Mouse (Mus musculus): Measurements from ENCODE around the gene Diablo. TPM values are rescaled to one million over a fixed set of nuclear protein-coding genes. Genes with fewer than 3 reads are reported as not detected.
"Not testable (repeated sequence)": the region's sequence is repeated elsewhere in the genome, so short reads cannot be mapped to it uniquely, and the experiment has no call there.

The Diablo gene
- total and polyA plus RNA-seq, 2 experiments: 31.4 to 32.8 TPM

GRCm38 (mm10) chr5:123512102-123512501 lies 11.9 kb downstream of the Diablo start:
- Histone ChIP-seq H3K27me3 (ENCODE audit: control insufficient read depth, insufficient read depth, low read length) (peaks cover 8% of the 10 kb centered on the region; the same call in 1 of the 2 replicates), H3K36me3 (ENCODE audit: control insufficient read depth, insufficient read depth, low read length) (peaks cover 9% of the 10 kb centered on the region), H3K4me3 (ENCODE audit: insufficient read depth, low read depth, low read length) (no peak overlapping the region), H3K27ac (replicated peaks; ENCODE audit: insufficient read depth, low read depth, low read length) (no peak overlapping the region), H3K4me1 (ENCODE audit: control insufficient read depth, insufficient read depth, low read length) (peaks cover 3% of the 10 kb centered on the region; the same call in 1 of the 2 replicates), H3K79me2 (ENCODE audit: control insufficient read depth, insufficient read depth, low read length) (no peaks in the 10 kb centered on the region), H3K9ac (ENCODE audit: low read depth, low read length) (no peak overlapping the region)
- TF ChIP-seq CTCF (IDR thresholded peaks at IDR 0.05; ENCODE audit: low read depth, low read length): no peak
- WGBS: 80% methylated on average over 3 of the region's 3 CpGs
- DNase-seq (ENCODE audit: extremely low read depth, low read depth, low spot score): no peak

DNA sequence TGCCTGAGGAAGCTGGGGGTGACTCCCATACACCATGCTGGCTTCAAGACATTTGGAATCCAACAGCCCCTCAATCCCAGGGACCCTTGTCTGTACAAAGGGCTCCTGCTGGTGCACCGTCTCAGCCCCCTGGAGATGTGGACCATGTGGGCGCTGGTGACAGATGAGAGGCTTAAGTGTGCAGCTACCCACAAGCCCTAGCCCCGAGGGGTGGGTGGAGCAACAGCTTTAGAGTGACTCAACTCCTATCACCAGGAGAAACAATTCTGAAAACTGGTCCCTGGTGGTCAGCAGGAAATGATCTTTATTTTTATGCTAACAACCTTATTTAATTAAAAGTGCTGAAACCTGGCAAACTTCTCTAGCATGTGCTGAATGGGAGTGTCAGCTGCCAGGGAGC lies 12.6 kb downstream of the Diablo start:
- not testable (repeated sequence) for H3K27ac ChIP-seq (replicated peaks; ENCODE audit: insufficient read depth, low read depth, low read length)

DNA sequence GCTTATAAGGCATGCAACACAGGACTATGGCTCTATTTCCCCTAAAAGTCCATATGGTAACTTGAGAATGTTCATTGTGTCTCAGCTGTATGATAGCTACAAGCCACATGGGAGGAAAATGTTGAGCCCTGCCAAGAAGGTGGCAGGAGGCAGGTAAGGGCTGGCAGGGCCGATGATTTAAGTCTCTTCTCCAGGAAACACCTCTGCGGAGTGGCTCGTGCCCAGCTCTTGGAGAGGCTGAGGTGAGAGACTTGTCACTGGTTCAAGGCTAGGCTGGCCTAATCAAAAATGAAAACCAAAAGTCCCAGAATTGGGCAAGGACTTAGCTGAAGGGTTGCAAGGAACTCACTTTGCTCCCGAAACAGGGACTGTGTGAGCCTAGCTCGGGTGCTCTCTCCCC lies 13.8 kb downstream of the Diablo start, which contains the start of gene B3gnt4:
Gene B3gnt4, plus strand, starts transcription at position 301 of the 400 bp plus-strand sequence.
- H3K4me3 ChIP-seq (ENCODE audit: insufficient read depth, low read depth, low read length): no peak within 1 kb of the TSS
- peaks cover 3% of the 10 kb centered on the region; the same call in 1 of the 2 replicates for H3K4me1 ChIP-seq (ENCODE audit: control insufficient read depth, insufficient read depth, low read length)
- H3K79me2 ChIP-seq (ENCODE audit: control insufficient read depth, insufficient read depth, low read length): no peaks in the 10 kb centered on the region
- WGBS: 83% methylated on average over 5 of the region's 5 CpGs
- H3K27me3 ChIP-seq (ENCODE audit: control insufficient read depth, insufficient read depth, low read length): peaks cover 8% of the 10 kb centered on the region; the same call in 1 of the 2 replicates
- H3K9ac ChIP-seq (ENCODE audit: low read depth, low read length): no peak within 1 kb of the TSS
- no peak for DNase-seq (ENCODE audit: extremely low read depth, low read depth, low spot score)
- no peaks in the 10 kb centered on the region for H3K36me3 ChIP-seq (ENCODE audit: control insufficient read depth, insufficient read depth, low read length)
- TF ChIP-seq POLR2A (IDR thresholded peaks at IDR 0.05; ENCODE audit: extremely low read depth, insufficient read depth, low read length) (no peak), CTCF (IDR thresholded peaks at IDR 0.05; ENCODE audit: low read depth, low read length) (no peak)
- no peak within 1 kb of the TSS for H3K27ac ChIP-seq (replicated peaks; ENCODE audit: insufficient read depth, low read depth, low read length)

More for the DNA sequence above, 12.6 kb downstream of the Diablo start:
- H3K4me3 ChIP-seq (ENCODE audit: insufficient read depth, low read depth, low read length); H3K4me1 ChIP-seq (ENCODE audit: control insufficient read depth, insufficient read depth, low read length); DNase-seq (ENCODE audit: extremely low read depth, low read depth, low spot score); H3K79me2 ChIP-seq (ENCODE audit: control insufficient read depth, insufficient read depth, low read length); H3K36me3 ChIP-seq (ENCODE audit: control insufficient read depth, insufficient read depth, low read length); H3K27me3 ChIP-seq (ENCODE audit: control insufficient read depth, insufficient read depth, low read length); H3K9ac ChIP-seq (ENCODE audit: low read depth, low read length): not testable (repeated sequence)
- 91% methylated on average over 3 of the region's 3 CpGs for WGBS

DNA sequence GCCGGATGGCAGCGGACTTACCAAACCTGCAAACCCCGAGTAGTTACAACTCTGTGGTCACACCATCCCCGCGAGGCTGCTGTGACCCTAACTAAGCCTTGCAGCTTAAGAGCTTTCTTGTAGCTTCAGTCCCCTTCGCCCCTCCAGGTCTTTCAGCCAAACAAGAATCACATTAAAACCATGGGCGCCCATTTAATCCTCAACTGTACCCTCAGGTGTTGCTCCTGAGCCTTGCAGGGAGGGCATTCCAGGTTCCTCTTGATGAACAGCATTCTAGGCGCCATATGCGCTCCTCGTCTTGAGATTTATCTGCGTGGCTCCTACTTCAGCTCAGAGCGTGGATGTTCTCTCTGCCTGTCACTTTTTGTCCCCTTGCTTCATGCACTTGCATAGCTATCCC lies 15.1 kb downstream of the Diablo start:
- no peaks in the 10 kb centered on the region for H3K36me3 ChIP-seq (ENCODE audit: control insufficient read depth, insufficient read depth, low read length)
- no peak overlapping the region for H3K9ac ChIP-seq (ENCODE audit: low read depth, low read length)
- peaks cover 8% of the 10 kb centered on the region; the same call in 1 of the 2 replicates for H3K27me3 ChIP-seq (ENCODE audit: control insufficient read depth, insufficient read depth, low read length)
- 15% methylated on average over 12 of the region's 12 CpGs for WGBS
- DNase-seq (ENCODE audit: extremely low read depth, low read depth, low spot score): no peak
- H3K4me3 ChIP-seq (ENCODE audit: insufficient read depth, low read depth, low read length): peak overlapping the region; percentile 50; the same call in 1 of the 2 replicates
- peaks cover 3% of the 10 kb centered on the region; the same call in 1 of the 2 replicates for H3K4me1 ChIP-seq (ENCODE audit: control insufficient read depth, insufficient read depth, low read length)
- TF ChIP-seq CTCF (IDR thresholded peaks at IDR 0.05; ENCODE audit: low read depth, low read length) (no peak), POLR2A (IDR thresholded peaks at IDR 0.05; ENCODE audit: extremely low read depth, insufficient read depth, low read length) (no peak)
- H3K79me2 ChIP-seq (ENCODE audit: control insufficient read depth, insufficient read depth, low read length): no peaks in the 10 kb centered on the region
- H3K27ac ChIP-seq (replicated peaks; ENCODE audit: insufficient read depth, low read depth, low read length): no peak overlapping the region

- 3% methylated on average over 59 of the region's 59 CpGs for WGBS
- TF ChIP-seq POLR2A (IDR thresholded peaks at IDR 0.05; ENCODE audit: extremely low read depth, insufficient read depth, low read length): no peak
- no peak for TF ChIP-seq CTCF (IDR thresholded peaks at IDR 0.05; ENCODE audit: low read depth, low read length)
- H3K4me3 ChIP-seq (ENCODE audit: insufficient read depth, low read depth, low read length): peak overlapping the region; percentile 50; the same call in 1 of the 2 replicates
- peaks cover 8% of the 10 kb centered on the region; the same call in 1 of the 2 replicates for H3K27me3 ChIP-seq (ENCODE audit: control insufficient read depth, insufficient read depth, low read length)
- H3K4me1 ChIP-seq (ENCODE audit: control insufficient read depth, insufficient read depth, low read length): peaks cover 3% of the 10 kb centered on the region; the same call in 1 of the 2 replicates
- DNase-seq (ENCODE audit: extremely low read depth, low read depth, low spot score): peak; percentile 29
- H3K79me2 ChIP-seq (ENCODE audit: control insufficient read depth, insufficient read depth, low read length): no peaks in the 10 kb centered on the region
- H3K27ac ChIP-seq (replicated peaks; ENCODE audit: insufficient read depth, low read depth, low read length): no peak overlapping the region
- no peaks in the 10 kb centered on the region for H3K36me3 ChIP-seq (ENCODE audit: control insufficient read depth, insufficient read depth, low read length)
- H3K9ac ChIP-seq (ENCODE audit: low read depth, low read length): no peak overlapping the region
Measured at GRCm38 (mm10) chr5:123507936-123508723, 15.8 kb downstream of the Diablo start.

DNA sequence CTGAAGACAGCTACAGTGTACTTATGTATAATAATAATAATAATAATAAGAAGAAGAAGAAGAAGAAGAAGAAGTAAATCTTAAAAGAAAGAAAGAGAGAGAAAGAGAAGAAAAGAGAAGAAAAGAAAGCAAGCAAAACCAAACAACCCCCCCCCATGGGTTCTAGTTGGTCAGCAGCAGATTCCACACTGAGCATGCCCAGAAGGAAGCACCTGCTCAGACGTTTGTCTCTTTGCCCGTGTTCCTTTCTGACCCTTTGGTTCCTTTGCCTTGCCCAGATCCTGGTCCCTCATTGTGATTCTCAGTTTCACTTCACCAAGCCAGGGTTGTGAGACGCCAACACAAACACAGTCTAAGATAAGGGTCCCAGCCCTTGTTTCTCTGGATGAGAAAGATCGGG lies 22.0 kb downstream of the Diablo start:
- H3K79me2 ChIP-seq (ENCODE audit: control insufficient read depth, insufficient read depth, low read length): no peaks in the 10 kb centered on the region
- 49% methylated on average over 4 of the region's 4 CpGs for WGBS
- TF ChIP-seq POLR2A (IDR thresholded peaks at IDR 0.05; ENCODE audit: extremely low read depth, insufficient read depth, low read length) (no peak), CTCF (IDR thresholded peaks at IDR 0.05; ENCODE audit: low read depth, low read length) (no peak)
- H3K4me1 ChIP-seq (ENCODE audit: control insufficient read depth, insufficient read depth, low read length): 0 out of 2 replicates have a peak, but pooled peaks cover 4% of the 10 kb centered on the region
- no peak overlapping the region for H3K4me3 ChIP-seq (ENCODE audit: insufficient read depth, low read depth, low read length)
- no peaks in the 10 kb centered on the region for H3K36me3 ChIP-seq (ENCODE audit: control insufficient read depth, insufficient read depth, low read length)
- H3K9ac ChIP-seq (ENCODE audit: low read depth, low read length): no peak overlapping the region
- H3K27me3 ChIP-seq (ENCODE audit: control insufficient read depth, insufficient read depth, low read length): 0 out of 2 replicates have a peak, but pooled peaks cover 3% of the 10 kb centered on the region
- DNase-seq (ENCODE audit: extremely low read depth, low read depth, low spot score): no peak
- H3K27ac ChIP-seq (replicated peaks; ENCODE audit: insufficient read depth, low read depth, low read length): no peak overlapping the region

All from liver, adult 2 months (tissue).